Mouse (Mus musculus) lung, embryonic 16.5 days (tissue): ENCODE data around the gene Pkp1. TPM values are rescaled to one million over a fixed set of nuclear protein-coding genes. Genes with fewer than 3 reads are reported as not detected.

Experiments
- ATAC-seq: fragments of 200-750 bp; cut with Nextera tagmentation; 2 replicates; pipeline ENCODE4 v1.8.0; 2017; ENCODE audit warnings: low read depth, mild to moderate bottlenecking, moderate library complexity
- H3K27ac ChIP-seq: fragments of 300-500 bp; sonication (generic); 2 replicates; pipeline ENCODE4 v1.5.1; 2014; ENCODE audit warnings: mild to moderate bottlenecking, control low read depth, low read length
- H3K27me3 ChIP-seq: fragments of 300-500 bp; sonication (generic); 2 replicates; pipeline ENCODE4 v1.6.1; 2014; ENCODE audit warnings: low read depth, low read length, mixed read lengths; ENCODE audit not compliant: control insufficient read depth, insufficient read depth
- H3K36me3 ChIP-seq: fragments of 300-500 bp; sonication (generic); 2 replicates; pipeline ENCODE4 v1.6.1; 2014; ENCODE audit warnings: low read length; ENCODE audit not compliant: control insufficient read depth, insufficient read depth
- H3K4me1 ChIP-seq: fragments of 300-500 bp; sonication (generic); replicated peaks from 2 replicates; pipeline ENCODE4 v1.6.1; 2014; ENCODE audit warnings: low read length, mixed read lengths; ENCODE audit not compliant: control insufficient read depth, insufficient read depth
- H3K4me2 ChIP-seq: fragments of 300-500 bp; sonication (generic); 2 replicates; pipeline ENCODE4 v1.6.1; 2014; ENCODE audit warnings: low read depth, low read length, control low read depth
- H3K4me3 ChIP-seq: fragments of 300-500 bp; sonication (generic); 2 replicates; pipeline ENCODE4 v1.5.1; 2014; ENCODE audit warnings: mild to moderate bottlenecking, low read length, control low read depth
- H3K9ac ChIP-seq: fragments of 300-500 bp; sonication (generic); 2 replicates; pipeline ENCODE4 v1.6.1; 2014; ENCODE audit warnings: low read length, control low read depth
- H3K9me3 ChIP-seq: fragments of 300-500 bp; sonication (generic); 2 replicates; pipeline ENCODE4 v1.6.1; 2016; ENCODE audit warnings: low read length; ENCODE audit not compliant: control insufficient read depth
- WGBS: fragments of 180-500 bp; shearing (Covaris S2); extraction: QIAGEN DNeasy Blood & Tissue Kit; methylation state at CpG from one replicate; pipeline ENCODE4 v1.1.7; 2014; 5-methylcytosine and 5-hydroxymethylcytosine counted together
- polyA plus RNA-seq: library from polyadenylated mRNA; unstranded; fragments of >200 nt; fragmentation: Nextera tagmentation; extraction: Ambion mirVana; gene quantifications from 2 replicates; pipeline ENCODE4 v1.2.1, GENCODE M21; 2015

The Pkp1 gene
- polyA plus RNA-seq, 1 experiment from 2014 or later: 0.57 TPM

- WGBS: 65% methylated on average over 6 of the region's 6 CpGs
- Histone ChIP-seq H3K36me3 (no peaks in the 10 kb centered on the region), H3K27ac (no peak overlapping the region), H3K4me1 (no peaks in the 10 kb centered on the region), H3K27me3 (peaks cover 2% of the 10 kb centered on the region; the same call in 1 of the 2 replicates), H3K9ac (no peak overlapping the region), H3K4me3 (no peak overlapping the region), H3K9me3 (no peaks in the 10 kb centered on the region), H3K4me2 (no peak overlapping the region)
- no peak for ATAC-seq
Measured at GRCm38 (mm10) chr1:135892764-135893163, 26.2 kb downstream of the Pkp1 start.

- Histone ChIP-seq H3K4me3 (no peak overlapping the region), H3K36me3 (no peaks in the 10 kb centered on the region), H3K27ac (no peak overlapping the region), H3K4me1 (no peaks in the 10 kb centered on the region), H3K9me3 (no peaks in the 10 kb centered on the region), H3K9ac (no peak overlapping the region), H3K4me2 (no peak overlapping the region), H3K27me3 (peaks cover 2% of the 10 kb centered on the region; the same call in 1 of the 2 replicates)
- WGBS: 58% methylated on average over 6 of the region's 6 CpGs
- no peak for ATAC-seq
Measured at GRCm38 (mm10) chr1:135892233-135892632, 26.8 kb downstream of the Pkp1 start.

- H3K4me2 ChIP-seq: no peak overlapping the region
- no peaks in the 10 kb centered on the region for H3K4me1 ChIP-seq
- no peak for ATAC-seq
- H3K9me3 ChIP-seq: no peaks in the 10 kb centered on the region
- no peak overlapping the region for H3K9ac ChIP-seq
- no peak overlapping the region for H3K27ac ChIP-seq
- 47% methylated on average over 11 of the region's 11 CpGs for WGBS
- peaks cover 2% of the 10 kb centered on the region; the same call in 1 of the 2 replicates for H3K27me3 ChIP-seq
- no peak overlapping the region for H3K4me3 ChIP-seq
- no peaks in the 10 kb centered on the region for H3K36me3 ChIP-seq
Measured at GRCm38 (mm10) chr1:135891424-135892216, 27.4 kb downstream of the Pkp1 start.

GRCm38 (mm10) chr1:135889461-135890185 lies 29.4 kb downstream of the Pkp1 start:
- H3K4me3 ChIP-seq: no peak overlapping the region
- no peaks in the 10 kb centered on the region for H3K4me1 ChIP-seq
- H3K27ac ChIP-seq: no peak overlapping the region
- ATAC-seq: no peak
- WGBS: 66% methylated on average over 20 of the region's 20 CpGs
- H3K27me3 ChIP-seq: peaks cover 2% of the 10 kb centered on the region; the same call in 1 of the 2 replicates
- H3K4me2 ChIP-seq: no peak overlapping the region
- no peaks in the 10 kb centered on the region for H3K9me3 ChIP-seq
- H3K9ac ChIP-seq: no peak overlapping the region
- no peaks in the 10 kb centered on the region for H3K36me3 ChIP-seq

GRCm38 (mm10) chr1:135882385-135883109 lies 36.5 kb downstream of the Pkp1 start:
- Histone ChIP-seq H3K9ac (no peak overlapping the region), H3K9me3 (no peaks in the 10 kb centered on the region), H3K27ac (no peak overlapping the region), H3K4me2 (no peak overlapping the region), H3K27me3 (no peaks in the 10 kb centered on the region), H3K4me1 (no peaks in the 10 kb centered on the region), H3K4me3 (no peak overlapping the region), H3K36me3 (no peaks in the 10 kb centered on the region)
- 66% methylated on average over 10 of the region's 10 CpGs for WGBS
- no peak for ATAC-seq

GRCm38 (mm10) chr1:135877248-135877647 lies 41.8 kb downstream of the Pkp1 start:
- Histone ChIP-seq H3K36me3 (no peaks in the 10 kb centered on the region), H3K9me3 (no peaks in the 10 kb centered on the region), H3K27ac (no peak overlapping the region), H3K9ac (no peak overlapping the region), H3K4me2 (no peak overlapping the region), H3K4me3 (no peak overlapping the region), H3K27me3 (no peaks in the 10 kb centered on the region), H3K4me1 (no peaks in the 10 kb centered on the region)
- ATAC-seq: no peak
- 76% methylated on average over 2 of the region's 2 CpGs for whole genome bisulfite sequencing

- H3K9me3 ChIP-seq: no peaks in the 10 kb centered on the region
- no peaks in the 10 kb centered on the region for H3K4me1 ChIP-seq
- no peak overlapping the region for H3K9ac ChIP-seq
- H3K4me2 ChIP-seq: no peak overlapping the region
- WGBS: 76% methylated on average over 4 of the region's 4 CpGs
- no peaks in the 10 kb centered on the region for H3K36me3 ChIP-seq
- no peaks in the 10 kb centered on the region for H3K27me3 ChIP-seq
- H3K4me3 ChIP-seq: no peak overlapping the region
- no peak overlapping the region for H3K27ac ChIP-seq
- ATAC-seq: no peak
Measured at GRCm38 (mm10) chr1:135872991-135873390, 46.0 kb downstream of the Pkp1 start.

- 80% methylated on average over 6 of the region's 6 CpGs for WGBS
- H3K9me3 ChIP-seq: no peaks in the 10 kb centered on the region
- no peak overlapping the region for H3K27ac ChIP-seq
- no peaks in the 10 kb centered on the region for H3K36me3 ChIP-seq
- no peaks in the 10 kb centered on the region for H3K27me3 ChIP-seq
- no peak overlapping the region for H3K9ac ChIP-seq
- ATAC-seq: no peak
- H3K4me1 ChIP-seq: no peaks in the 10 kb centered on the region
- no peak overlapping the region for H3K4me2 ChIP-seq
- no peak overlapping the region for H3K4me3 ChIP-seq
Measured at GRCm38 (mm10) chr1:135868570-135868969, 50.4 kb downstream of the Pkp1 start.
